Mouse (Mus musculus): ENCODE data around the gene Pip5k1c.

GRCm38 (mm10) chr10:81366477-81367206, 73.9 kb downstream of the Pip5k1c start:
- TF ChIP-seq CTCF (IDR thresholded peaks at IDR 0.05; ENCODE audit: low read depth) (no peak), EP300 (optimal IDR thresholded peaks at IDR 0.05) (no peak)

Data from stomach, postnatal 0 days (tissue).